8 mouse cellular contexts compared by ENCODE assay signal in genomic region chr4:129082379-129083115, GRCm38 (mm10). TPM values are rescaled to one million over a fixed set of nuclear protein-coding genes. Genes with fewer than 3 reads are reported as not detected.
DNase-seq lines count a peak whose midpoint lies in the region; ATAC-seq and TF ChIP-seq lines count a peak whose summit lies in the region.

No protein-coding gene starts in this region.

- intact Hi-C loops in left cerebral cortex, postnatal 10 days (cut with DNase I) = loop anchor here (5.0 kb wide), 3 partner anchors 110 to 175 kb away; no protein-coding TSS in a partner anchor

- no peak for ATAC-seq in heart, embryonic 11.5 days (replicated peaks; ENCODE audit: insufficient number of reproducible peaks, low FRiP score, low TSS enrichment)
- ATAC-seq in midbrain, embryonic 13.5 days = peak; percentile 70

- peak; percentile 85; the same call in 1 of the 2 replicates for TF ChIP-seq CTCF in spleen, adult 2 months (IDR thresholded peaks at IDR 0.05; ENCODE audit: extremely low read depth, insufficient read depth, insufficient read length, insufficient replicate concordance)

- H3K4me3 ChIP-seq in heart, embryonic 11.5 days (ENCODE audit: low read depth, low read length) = no peak overlapping the region
- H3K4me3 ChIP-seq in midbrain, embryonic 13.5 days (replicated peaks) = no peak overlapping the region
- no peak overlapping the region for H3K4me3 ChIP-seq in spleen, adult 2 months (ENCODE audit: extremely low read depth, insufficient read depth, insufficient read length)

- no peak overlapping the region for H3K4me2 ChIP-seq in heart, embryonic 11.5 days
- H3K4me2 ChIP-seq in midbrain, embryonic 13.5 days (replicated peaks) = no peak overlapping the region

- H3K27ac ChIP-seq in heart, embryonic 11.5 days (ENCODE audit: low read depth, low read length) = no peak overlapping the region
- H3K27ac ChIP-seq in midbrain, embryonic 13.5 days = no peak overlapping the region
- H3K27ac ChIP-seq in spleen, adult 2 months (ENCODE audit: insufficient read depth, low read length) = no peak overlapping the region

- H3K36me3 ChIP-seq in heart, embryonic 11.5 days (ENCODE audit: control insufficient read depth, insufficient read depth, low read length) = peaks cover 31% of the 10 kb centered on the region
- H3K36me3 ChIP-seq in midbrain, embryonic 13.5 days = peaks cover 71% of the 10 kb centered on the region
- H3K36me3 ChIP-seq in spleen, adult 2 months (ENCODE audit: control insufficient read depth, insufficient read depth, low read length) = peaks cover 32% of the 10 kb centered on the region

- no peak overlapping the region for H3K9ac ChIP-seq in heart, embryonic 11.5 days (ENCODE audit: low read depth, low read length)
- H3K9ac ChIP-seq in midbrain, embryonic 13.5 days (replicated peaks) = no peak overlapping the region

- no peaks in the 10 kb centered on the region for H3K4me1 ChIP-seq in heart, embryonic 11.5 days (ENCODE audit: control insufficient read depth, insufficient read depth, low read length)
- H3K4me1 ChIP-seq in midbrain, embryonic 13.5 days (replicated peaks) = no peaks in the 10 kb centered on the region
- H3K4me1 ChIP-seq in spleen, adult 2 months (ENCODE audit: control insufficient read depth, insufficient read depth, insufficient read length) = no peaks in the 10 kb centered on the region

- DNase-seq in heart, adult 18-20 months = peak; percentile 70 to 81
- peak; percentile 82 to 85 for DNase-seq in cerebellum, postnatal 14 days
- DNase-seq in frontal cortex, postnatal 36 days (ENCODE audit: low spot score in 2 of 2) = peak; percentile 60 to 64
- peak; percentile 86 for DNase-seq in induced T-regulatory cell, adult 2 months (ENCODE audit: low read depth)
- DNase-seq in left cerebral cortex, postnatal 10 days (ENCODE audit: extremely low spot score in 1 of 2, low spot score in 2 of 2) = peak; percentile 51 to 67
- peak; percentile 49 to 78 for DNase-seq in spleen, adult 2 months (ENCODE audit: low read depth in 1 of 2, low spot score in 2 of 2)

- H3K9me3 ChIP-seq in heart, embryonic 11.5 days (replicated peaks; ENCODE audit: control insufficient read depth, low read length) = no peaks in the 10 kb centered on the region
- no peaks in the 10 kb centered on the region for H3K9me3 ChIP-seq in midbrain, embryonic 13.5 days

- no peaks in the 10 kb centered on the region for H3K27me3 ChIP-seq in heart, embryonic 11.5 days (ENCODE audit: control insufficient read depth, insufficient read depth, low read length)
- no peaks in the 10 kb centered on the region for H3K27me3 ChIP-seq in midbrain, embryonic 13.5 days
- H3K27me3 ChIP-seq in spleen, adult 2 months (ENCODE audit: control insufficient read depth, insufficient read depth, low read length) = no peaks in the 10 kb centered on the region

- no peak for TF ChIP-seq POLR2A in spleen, adult 2 months (IDR thresholded peaks at IDR 0.05; ENCODE audit: low read depth, low read length)

- 47% methylated on average over 10 of the region's 10 CpGs for WGBS in heart, embryonic 11.5 days (ENCODE audit: insufficient replicate concordance)
- 50% methylated on average over 10 of the region's 10 CpGs for WGBS in midbrain, embryonic 13.5 days
- WGBS in spleen, adult 2 months = 44% methylated on average over 10 of the region's 10 CpGs

RNA-seq across cellular contexts. Expression of gene Tmem54, which starts 22.8 kb away (rescaled TPM):
- not detected for total RNA-seq in heart, adult 18-20 months (2021)
- 0.30 and 0.66 TPM in 2 replicates for polyA plus RNA-seq in heart, embryonic 11.5 days (2014; fragmentation: Nextera tagmentation; extraction: Ambion mirVana)
- total RNA-seq in left cerebral cortex, postnatal 10 days (2021) = not detected
- not detected in 2 replicates for polyA plus RNA-seq in midbrain, embryonic 13.5 days (2015; fragmentation: Nextera tagmentation; extraction: Ambion mirVana)
- 0.60 TPM in 1 of 2 replicates, not detected in the other for polyA plus RNA-seq in spleen, adult 2 months (2012; rRNA removed)

RNA-seq across cellular contexts. Expression of gene Rnf19b, which starts 24.5 kb away (rescaled TPM):
- 10 to 100 TPM; 27.3 to 28.2 TPM for total RNA-seq in heart, adult 18-20 months (2021)
- polyA plus RNA-seq in heart, embryonic 11.5 days (2014; fragmentation: Nextera tagmentation; extraction: Ambion mirVana) = 5.8 and 7.1 TPM in 2 replicates
- total RNA-seq in left cerebral cortex, postnatal 10 days (2021) = 10 to 100 TPM; 71.6 to 85.4 TPM
- 21.5 and 22.1 TPM in 2 replicates for polyA plus RNA-seq in midbrain, embryonic 13.5 days (2015; fragmentation: Nextera tagmentation; extraction: Ambion mirVana)
- polyA plus RNA-seq in spleen, adult 2 months (2012; rRNA removed) = 109 and 136 TPM in 2 replicates

RNA-seq across cellular contexts. Expression of gene Hpca, which starts 39.3 kb away (rescaled TPM):
- under 1 TPM in 1 of 2 experiments, not detected in 1; 0.18 TPM for total RNA-seq in heart, adult 18-20 months (2021)
- 1.7 and 2.3 TPM in 2 replicates for polyA plus RNA-seq in heart, embryonic 11.5 days (2014; fragmentation: Nextera tagmentation; extraction: Ambion mirVana)
- 100 to 1,000 TPM; 441 to 451 TPM for total RNA-seq in left cerebral cortex, postnatal 10 days (2021)
- polyA plus RNA-seq in midbrain, embryonic 13.5 days (2015; fragmentation: Nextera tagmentation; extraction: Ambion mirVana) = 17.1 and 17.9 TPM in 2 replicates
- 0.05 TPM in 1 of 2 replicates, not detected in the other for polyA plus RNA-seq in spleen, adult 2 months (2012; rRNA removed)

RNA-seq across cellular contexts. Expression of gene Fndc5, which starts 54.3 kb away (rescaled TPM):
- total RNA-seq in heart, adult 18-20 months (2021) = 100 to 1,000 TPM; 312 to 343 TPM
- polyA plus RNA-seq in heart, embryonic 11.5 days (2014; fragmentation: Nextera tagmentation; extraction: Ambion mirVana) = 5.3 and 5.4 TPM in 2 replicates
- 10 to 100 TPM; 41.8 to 44.6 TPM for total RNA-seq in left cerebral cortex, postnatal 10 days (2021)
- polyA plus RNA-seq in midbrain, embryonic 13.5 days (2015; fragmentation: Nextera tagmentation; extraction: Ambion mirVana) = 1.9 and 2.0 TPM in 2 replicates
- 0.58 and 0.70 TPM in 2 replicates for polyA plus RNA-seq in spleen, adult 2 months (2012; rRNA removed)
